In the genomic region with DNA sequence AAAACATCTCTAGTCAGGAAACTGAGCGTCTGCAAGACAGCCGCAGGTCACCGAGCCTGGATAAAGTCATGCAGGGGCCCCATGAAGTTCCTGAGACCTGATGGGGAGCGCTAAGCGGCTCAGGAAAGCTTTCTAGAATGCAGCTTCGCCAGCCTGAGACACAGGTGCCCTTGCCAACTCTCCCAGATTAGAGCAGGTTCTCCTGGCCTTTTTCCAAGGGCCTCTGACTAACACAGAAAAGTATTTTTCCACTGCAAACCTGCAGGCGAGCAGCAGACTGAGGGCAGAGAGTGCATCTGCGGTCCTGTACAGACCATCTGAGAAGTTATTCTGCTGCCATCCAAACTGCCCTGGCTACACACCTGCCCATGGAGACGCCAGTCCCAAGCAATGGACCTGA, we compare ENCODE assay signal across 10 mouse cellular contexts. TPM values are rescaled to one million over a fixed set of nuclear protein-coding genes. Genes with fewer than 3 reads are reported as not detected.
DNase-seq lines count a peak whose midpoint lies in the region; ATAC-seq and TF ChIP-seq lines count a peak whose summit lies in the region.
"Had no signal": no experiment of that assay in that cellular context is flagged by ENCODE, and none has a peak within 500 bp of the region (broad histone marks: within the 10 kb centered on the region; RNA-seq: fewer than 3 reads in every experiment).

No protein-coding gene starts in this region.

- no peak overlapping the region for H3K4me2 ChIP-seq in forebrain, embryonic 14.5 days (ENCODE audit: low read length)
- no peak overlapping the region for H3K4me2 ChIP-seq in forebrain, embryonic 16.5 days (ENCODE audit: low read length)
- H3K4me2 ChIP-seq in kidney, postnatal 0 days (ENCODE audit: low read length): no peak overlapping the region
- H3K4me2 ChIP-seq in stomach, postnatal 0 days (replicated peaks; ENCODE audit: low read depth): no peak overlapping the region

- no peaks in the 10 kb centered on the region for H3K9me3 ChIP-seq in forebrain, embryonic 14.5 days (replicated peaks; ENCODE audit: control insufficient read depth, low read length)
- no peaks in the 10 kb centered on the region for H3K9me3 ChIP-seq in forebrain, embryonic 16.5 days (ENCODE audit: control insufficient read depth, low read length)
- H3K9me3 ChIP-seq in kidney, postnatal 0 days (replicated peaks; ENCODE audit: low read length): no peaks in the 10 kb centered on the region
- H3K9me3 ChIP-seq in stomach, postnatal 0 days (ENCODE audit: control insufficient read depth, low read length): no peaks in the 10 kb centered on the region

- no peak for ATAC-seq in forebrain, embryonic 14.5 days
- ATAC-seq in forebrain, embryonic 16.5 days: no peak
- ATAC-seq in kidney, postnatal 0 days (replicated peaks; ENCODE audit: low FRiP score, low read depth): no peak
- ATAC-seq in stomach, postnatal 0 days (ENCODE audit: low FRiP score, low TSS enrichment): no peak

- H3K9ac ChIP-seq in forebrain, embryonic 14.5 days (ENCODE audit: low read length): no peak overlapping the region
- no peak overlapping the region for H3K9ac ChIP-seq in forebrain, embryonic 16.5 days (replicated peaks; ENCODE audit: low read depth, low read length)
- no peak overlapping the region for H3K9ac ChIP-seq in kidney, postnatal 0 days (ENCODE audit: low read depth, low read length)
- no peak overlapping the region for H3K9ac ChIP-seq in stomach, postnatal 0 days (ENCODE audit: low read length)

- H3K36me3 ChIP-seq in forebrain, embryonic 14.5 days (ENCODE audit: control insufficient read depth, insufficient read depth, low read length): peaks cover 16% of the 10 kb centered on the region
- no peaks in the 10 kb centered on the region for H3K36me3 ChIP-seq in forebrain, embryonic 16.5 days (ENCODE audit: control insufficient read depth, insufficient read depth)
- H3K36me3 ChIP-seq in kidney, postnatal 0 days (ENCODE audit: insufficient read depth, low read length): no peaks in the 10 kb centered on the region
- peaks cover 5% of the 10 kb centered on the region for H3K36me3 ChIP-seq in stomach, postnatal 0 days (ENCODE audit: control insufficient read depth, insufficient read depth, low read length)

- no peak overlapping the region for H3K4me3 ChIP-seq in forebrain, embryonic 14.5 days (ENCODE audit: low read depth, low read length)
- no peak overlapping the region for H3K4me3 ChIP-seq in forebrain, embryonic 16.5 days (replicated peaks; ENCODE audit: low read length)
- H3K4me3 ChIP-seq in kidney, postnatal 0 days (replicated peaks; ENCODE audit: low read depth, low read length): no peak overlapping the region
- H3K4me3 ChIP-seq in stomach, postnatal 0 days (ENCODE audit: low read depth, low read length): no peak overlapping the region
- H3K4me3 ChIP-seq: erythroblast, embryonic 14.5 days had no signal

- H3K27me3 ChIP-seq in forebrain, embryonic 14.5 days (replicated peaks; ENCODE audit: control insufficient read depth, insufficient read depth, low read length): no peaks in the 10 kb centered on the region
- no peaks in the 10 kb centered on the region for H3K27me3 ChIP-seq in forebrain, embryonic 16.5 days (replicated peaks; ENCODE audit: control insufficient read depth, insufficient read depth, low read length)
- no peaks in the 10 kb centered on the region for H3K27me3 ChIP-seq in kidney, postnatal 0 days (ENCODE audit: insufficient read depth, low read length)
- no peaks in the 10 kb centered on the region for H3K27me3 ChIP-seq in stomach, postnatal 0 days (ENCODE audit: control insufficient read depth, insufficient read depth, low read length)

- peak; percentile 49 for DNase-seq in forebrain, embryonic 14.5 days (ENCODE audit: low spot score)
- DNase-seq in urinary bladder, postnatal 25 days (ENCODE audit: low spot score): peak; percentile 17
- no peak for DNase-seq in urinary bladder, adult 2 months (ENCODE audit: low spot score)
- DNase-seq in kidney, postnatal 0 days (ENCODE audit: low spot score): no peak
- DNase-seq in stomach, postnatal 0 days (ENCODE audit: low spot score): peak; percentile 61
- DNase-seq in embryo, embryonic 10.5 days (ENCODE audit: low spot score): no peak
- DNase-seq in right cerebral cortex, postnatal 14 days: no peak
- DNase-seq: thymus, postnatal 36 days had no signal

- TF ChIP-seq EP300 in stomach, postnatal 0 days (optimal IDR thresholded peaks at IDR 0.05): no peak

- no peak overlapping the region for H3K27ac ChIP-seq in forebrain, embryonic 14.5 days (ENCODE audit: low read depth, low read length)
- H3K27ac ChIP-seq in forebrain, embryonic 16.5 days (ENCODE audit: low read length): no peak overlapping the region
- peak overlapping the region; percentile 47; the same call in 1 of the 2 replicates for H3K27ac ChIP-seq in kidney, postnatal 0 days
- H3K27ac ChIP-seq in stomach, postnatal 0 days (replicated peaks): peak overlapping the region; percentile 25; the same call in 1 of the 2 replicates

- no peaks in the 10 kb centered on the region for H3K4me1 ChIP-seq in forebrain, embryonic 14.5 days (ENCODE audit: control insufficient read depth, insufficient read depth, low read length)
- peaks cover 9% of the 10 kb centered on the region for H3K4me1 ChIP-seq in forebrain, embryonic 16.5 days (replicated peaks; ENCODE audit: control insufficient read depth, insufficient read depth, low read length)
- peaks cover 10% of the 10 kb centered on the region for H3K4me1 ChIP-seq in kidney, postnatal 0 days (replicated peaks; ENCODE audit: insufficient read depth, low read length)
- H3K4me1 ChIP-seq in stomach, postnatal 0 days (replicated peaks; ENCODE audit: control insufficient read depth, insufficient read depth): no peaks in the 10 kb centered on the region

- 69% methylated on average over 9 of the region's 9 CpGs for WGBS in forebrain, embryonic 14.5 days
- WGBS in forebrain, embryonic 16.5 days: 64% methylated on average over 9 of the region's 9 CpGs
- 64% methylated on average over 9 of the region's 9 CpGs for WGBS in kidney, postnatal 0 days
- 57% methylated on average over 9 of the region's 9 CpGs for whole genome bisulfite sequencing in stomach, postnatal 0 days

- no peak for TF ChIP-seq CTCF in kidney, postnatal 0 days (IDR thresholded peaks at IDR 0.05; ENCODE audit: low read depth)
- TF ChIP-seq CTCF in stomach, postnatal 0 days (IDR thresholded peaks at IDR 0.05; ENCODE audit: low read depth): no peak

RNA-seq across cellular contexts. Expression of gene Sergef, which starts 27.6 kb away (rescaled TPM):
- polyA plus RNA-seq in forebrain, embryonic 14.5 days (2014; fragmentation: Nextera tagmentation; extraction: Ambion mirVana): 23.4 and 26.1 TPM in 2 replicates
- polyA plus RNA-seq in forebrain, embryonic 16.5 days (2015; fragmentation: Nextera tagmentation; extraction: Ambion mirVana): 27.2 and 32.6 TPM in 2 replicates
- polyA plus RNA-seq in urinary bladder, adult 2 months (2012; rRNA removed): 7.2 and 7.5 TPM in 2 replicates
- polyA plus RNA-seq in kidney, postnatal 0 days (2015; fragmentation: Nextera tagmentation; extraction: Ambion mirVana): 15.5 and 17.2 TPM in 2 replicates
- 10.8 and 11.4 TPM in 2 replicates for polyA plus RNA-seq in stomach, postnatal 0 days (2015; fragmentation: Nextera tagmentation; extraction: Ambion mirVana)

Comparison
In these comparisons a context has a peak if more than half of its experiments do, and no peak if none do; other contexts are left out.
1. DNase-seq: peak in forebrain, embryonic 14.5 days (single experiment), urinary bladder, postnatal 25 days (single experiment) and stomach, postnatal 0 days (single experiment); none in urinary bladder, adult 2 months (single experiment), kidney, postnatal 0 days (single experiment), embryo, embryonic 10.5 days (single experiment) and right cerebral cortex, postnatal 14 days (single experiment).
2. H3K27ac ChIP-seq: peak in kidney, postnatal 0 days (single experiment) and stomach, postnatal 0 days (single experiment); none in forebrain, embryonic 14.5 days (single experiment) and forebrain, embryonic 16.5 days (single experiment).